Mouse (Mus musculus) CH12F3 (cell line): ENCODE data around the gene Frmpd2.
"Not testable (repeated sequence)": the region's sequence is repeated elsewhere in the genome, so short reads cannot be mapped to it uniquely, and the experiment has no call there.

ENCODE experiments used
- in situ Hi-C: fragments of 300-500 bp; cut with MboI; formaldehyde crosslinking; loops from 2 replicates; pipeline ENCODE4 v1.14.3; 2020; ENCODE audit warnings: low sequenced_read_pairs

Frmpd2 gene

DNA sequence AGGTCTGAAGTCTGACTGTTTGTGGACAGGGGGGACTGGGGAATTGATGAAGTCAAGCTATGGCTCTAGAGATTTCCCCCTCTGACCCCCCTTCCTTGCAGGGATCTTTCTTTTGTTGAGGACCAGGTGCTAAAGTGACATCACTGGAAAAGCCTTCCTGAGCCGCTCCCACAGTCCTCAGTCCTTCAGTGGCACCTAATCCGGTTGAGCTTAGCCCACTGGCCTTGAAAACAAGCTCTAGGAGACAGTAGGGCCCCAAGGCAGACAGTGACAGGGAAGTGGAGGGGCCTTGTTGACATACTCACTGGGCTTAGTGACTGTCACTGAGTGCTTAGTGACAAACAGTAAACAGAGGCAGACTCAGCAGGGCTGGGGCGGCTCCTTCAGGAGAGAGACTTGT, at the start of gene Frmpd2:
Gene Frmpd2, plus strand, starts transcription at position 366 of the 400 bp plus-strand sequence.
- in situ Hi-C loops: no loop called here

DNA sequence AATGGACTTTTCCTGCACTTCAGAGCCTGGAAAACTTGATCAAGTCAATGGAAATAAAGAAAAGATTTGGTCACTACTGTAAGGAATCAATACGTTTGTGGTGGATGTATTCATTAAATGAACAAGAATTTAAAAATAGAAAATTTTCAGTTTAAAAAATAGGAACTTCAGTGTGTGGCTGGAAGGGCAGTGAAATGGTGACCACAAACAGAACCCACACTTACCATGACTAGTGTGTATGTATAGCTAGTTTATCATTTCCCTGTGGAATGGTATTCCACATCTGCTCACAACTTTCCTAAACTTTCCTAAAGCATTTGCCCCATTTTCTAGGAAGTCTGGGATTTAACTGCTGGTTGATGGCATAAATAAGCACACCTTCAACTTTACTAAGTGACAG, 48.5 kb upstream of the Frmpd2 start:
- in situ Hi-C loops: no loop called here

DNA sequence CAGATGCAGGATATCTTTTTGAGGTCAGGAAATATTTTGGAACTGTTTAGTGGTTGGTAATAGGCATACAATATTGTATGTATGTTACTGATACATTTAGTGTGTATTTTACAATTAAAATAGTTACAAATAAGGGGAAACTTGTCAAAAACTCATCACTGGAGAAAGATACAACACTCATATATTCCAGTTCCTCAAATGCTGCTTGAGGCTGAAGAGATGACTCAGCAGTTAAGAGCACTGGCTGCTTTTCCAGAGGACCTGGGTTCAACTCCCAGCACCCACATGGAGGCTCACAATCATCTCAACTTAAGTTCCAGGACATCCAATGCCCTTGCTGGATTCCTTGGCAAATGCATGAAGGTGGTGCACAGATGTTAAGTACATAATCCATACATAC, 47.4 kb upstream of the Frmpd2 start:
- in situ Hi-C loops: no loop called here

DNA sequence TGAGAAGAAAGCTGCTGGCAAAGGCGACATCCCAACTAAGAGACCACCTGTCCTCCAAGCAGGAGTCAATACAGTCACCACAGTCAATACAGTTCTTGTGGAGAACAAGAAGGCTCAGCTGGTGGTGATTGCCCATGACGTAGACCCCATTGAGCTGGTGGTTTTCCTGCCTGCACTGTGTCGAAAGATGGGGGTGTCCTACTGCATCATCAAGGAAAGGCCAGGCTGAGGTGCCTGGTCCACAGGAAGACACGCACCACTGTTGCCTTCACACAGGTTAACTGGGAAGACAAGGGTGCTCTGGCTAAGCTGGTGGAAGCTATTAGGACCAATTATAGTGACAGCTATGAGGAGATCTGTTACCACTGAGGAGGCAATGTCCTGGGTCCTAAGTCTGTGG, 39.0 kb upstream of the Frmpd2 start:
- in situ Hi-C loops: not testable (repeated sequence)

DNA sequence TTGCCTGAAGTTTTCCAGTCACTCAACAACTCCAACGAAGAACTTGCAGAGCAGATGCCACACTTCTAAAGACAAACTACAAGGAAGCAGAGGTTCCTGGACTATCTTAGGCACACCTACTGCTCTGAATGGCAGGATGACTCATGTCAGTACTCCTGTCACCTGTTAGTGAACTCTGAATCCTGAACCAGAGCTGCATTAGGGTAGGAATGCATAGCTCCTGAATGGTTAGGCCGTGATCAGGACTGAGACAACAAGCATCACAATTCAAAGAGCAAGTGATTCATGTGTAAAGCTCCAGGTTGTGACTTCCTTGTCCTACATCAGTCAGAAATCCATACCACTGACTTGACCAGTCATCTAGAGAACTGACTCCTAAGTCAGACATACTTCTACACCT, 27.7 kb upstream of the Frmpd2 start:
- in situ Hi-C loops: no loop called here

DNA sequence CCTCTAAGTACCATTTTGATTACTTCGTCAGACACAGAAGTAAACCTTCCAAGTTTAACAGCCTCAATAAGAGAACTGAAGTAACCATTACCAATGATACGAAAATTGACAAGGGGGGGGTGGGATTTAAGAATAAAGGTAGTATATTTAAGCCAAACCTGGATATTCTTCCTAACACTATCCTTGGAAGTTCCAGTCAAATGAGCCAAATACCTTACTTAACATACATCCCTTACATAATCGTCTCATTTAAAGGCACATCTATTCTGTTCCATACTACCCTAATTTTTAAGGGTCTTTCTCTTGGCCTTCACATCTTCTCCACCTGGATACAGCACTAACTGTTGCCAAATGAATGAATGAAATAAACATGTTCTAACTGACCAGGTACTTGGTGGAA, 25.5 kb upstream of the Frmpd2 start:
- in situ Hi-C loops: no loop called here

DNA sequence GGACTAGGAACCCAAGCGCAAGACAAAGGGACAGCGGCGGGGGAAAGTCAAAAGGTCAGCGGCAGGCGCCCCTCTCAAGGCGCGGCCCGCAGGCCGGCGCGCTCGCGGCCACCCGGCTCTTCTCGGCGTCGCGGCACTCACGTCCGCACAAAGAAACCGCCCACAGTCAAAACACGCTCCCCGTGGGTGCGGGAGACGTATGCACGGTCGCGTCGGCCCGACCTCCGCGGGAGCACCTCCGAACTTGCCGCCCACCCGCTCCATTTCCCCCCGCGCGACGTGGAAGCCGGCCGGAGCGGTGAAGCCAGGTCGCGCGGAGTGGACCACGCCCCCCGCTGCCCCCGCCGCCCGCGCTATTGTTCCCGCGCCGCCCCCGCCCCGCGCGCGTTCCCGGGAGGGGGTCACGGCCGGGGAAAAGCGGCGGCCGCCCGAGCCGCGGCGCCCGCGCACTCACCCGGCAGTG, 24.9 kb upstream of the Frmpd2 start:
- in situ Hi-C loops: no loop called here

DNA sequence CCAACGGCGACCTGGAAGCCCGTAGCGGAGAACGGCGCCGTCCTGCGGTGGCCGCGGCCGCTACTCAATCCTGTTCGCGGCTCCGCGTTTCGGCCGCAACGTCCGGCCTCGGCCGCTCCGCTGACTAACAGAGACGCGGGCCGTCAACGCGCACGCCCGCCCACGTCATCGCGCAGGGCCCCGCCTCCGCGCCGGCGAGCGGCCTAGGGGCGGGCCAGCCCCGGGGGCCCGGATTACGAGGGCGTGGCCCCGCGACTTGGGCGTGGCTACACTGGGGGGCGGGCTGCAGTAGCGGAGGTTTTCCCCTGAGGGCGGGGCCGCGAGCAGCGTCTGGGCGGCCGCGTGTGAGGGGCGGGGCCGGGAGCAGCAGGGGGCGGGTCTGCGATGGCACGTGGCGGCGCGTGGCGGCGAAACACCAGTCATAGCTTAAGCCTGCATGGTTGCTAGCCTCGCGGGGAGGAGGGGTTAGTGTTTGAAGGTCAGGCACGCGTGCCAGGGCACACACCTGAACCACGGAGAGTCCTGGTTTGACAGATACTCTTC, 24.4 kb upstream of the Frmpd2 start, which contains the start of gene Mapk8:
Gene Mapk8, minus strand, starts transcription at position 132 of the 543 bp plus-strand sequence.
- in situ Hi-C loops: no loop called here

DNA sequence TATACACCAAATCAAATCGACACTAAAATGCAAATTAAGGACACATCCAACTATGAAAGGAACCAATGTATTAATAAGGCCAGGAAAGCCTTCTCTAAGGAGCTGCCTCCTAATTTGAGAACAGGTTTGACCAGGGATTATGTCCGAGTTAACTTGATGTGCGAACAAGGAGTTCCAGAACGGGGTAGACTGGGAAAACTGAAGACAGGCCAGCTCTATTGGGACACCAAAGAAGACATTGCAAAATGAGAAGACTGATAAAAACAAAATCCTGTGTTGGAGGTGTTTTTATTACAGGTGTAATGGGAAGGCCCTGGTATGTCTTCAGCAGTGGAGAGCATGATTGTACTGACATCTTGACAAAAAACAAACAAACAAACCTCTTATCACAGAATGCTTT, 23.2 kb upstream of the Frmpd2 start:
- in situ Hi-C loops: no loop called here

DNA sequence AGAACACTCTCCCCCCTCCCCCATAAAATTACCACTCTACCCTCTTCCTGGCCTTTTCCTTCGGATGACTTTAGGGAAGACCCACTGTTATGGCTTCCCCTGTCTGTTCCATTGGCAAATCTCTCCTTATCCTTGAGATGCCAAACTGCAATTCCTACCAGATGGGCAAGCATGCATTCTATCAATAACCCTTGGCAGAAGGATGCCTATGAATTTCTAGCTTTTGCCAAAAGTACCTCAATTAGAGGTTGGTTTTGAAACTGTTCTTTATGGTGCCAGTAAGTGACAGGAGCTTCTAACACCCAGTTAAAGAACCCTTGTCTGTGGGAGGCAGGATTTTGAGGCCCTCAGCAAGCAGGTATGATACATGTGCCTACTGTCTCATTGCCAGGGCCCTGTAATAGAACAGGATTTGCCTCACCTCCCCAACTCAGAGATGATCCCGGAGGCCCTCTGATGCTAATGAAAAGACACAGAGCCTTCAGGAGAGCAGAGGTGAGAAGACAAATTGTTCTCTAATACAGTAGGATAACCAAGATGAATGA, 22.1 kb upstream of the Frmpd2 start:
- in situ Hi-C loops: no loop called here

DNA sequence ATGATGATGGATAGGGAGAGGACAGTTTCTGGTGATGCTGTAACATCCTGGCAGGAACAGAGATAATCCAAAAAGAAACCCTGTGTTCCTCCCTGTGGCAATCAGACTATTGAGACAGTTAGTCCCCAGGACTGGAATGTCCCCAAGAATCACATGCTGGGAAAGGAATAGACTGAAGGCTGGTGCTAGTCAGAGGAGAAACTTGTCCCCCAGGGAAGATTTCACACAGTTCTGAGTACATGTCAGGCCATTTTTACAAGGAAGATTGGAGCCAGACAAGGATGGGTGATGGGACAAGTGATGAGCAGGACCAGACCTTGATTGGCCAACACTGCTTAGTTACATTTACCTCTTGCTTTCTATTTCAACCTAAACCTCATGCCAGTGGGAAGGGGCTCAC, 21.2 kb upstream of the Frmpd2 start:
- in situ Hi-C loops: no loop called here

DNA sequence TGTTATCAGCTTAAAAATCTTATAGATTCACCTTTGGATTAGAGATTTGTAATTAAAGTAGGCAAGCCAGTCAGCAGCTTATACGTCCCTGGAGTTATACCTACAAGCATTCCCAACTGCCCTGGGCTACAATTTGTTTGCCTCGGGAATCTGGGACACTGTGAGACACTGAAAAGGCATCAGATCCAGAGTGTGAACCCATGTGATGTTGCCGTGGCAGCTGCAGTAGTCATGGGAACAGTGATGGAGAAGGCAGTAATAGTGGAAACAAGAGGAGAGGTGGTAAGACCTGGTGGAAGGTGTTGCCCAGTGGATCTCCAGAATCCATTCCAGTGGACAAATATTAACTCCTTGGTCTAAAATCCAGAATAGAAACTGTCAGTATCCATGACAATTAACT, 7.8 kb upstream of the Frmpd2 start:
- in situ Hi-C loops: no loop called here

DNA sequence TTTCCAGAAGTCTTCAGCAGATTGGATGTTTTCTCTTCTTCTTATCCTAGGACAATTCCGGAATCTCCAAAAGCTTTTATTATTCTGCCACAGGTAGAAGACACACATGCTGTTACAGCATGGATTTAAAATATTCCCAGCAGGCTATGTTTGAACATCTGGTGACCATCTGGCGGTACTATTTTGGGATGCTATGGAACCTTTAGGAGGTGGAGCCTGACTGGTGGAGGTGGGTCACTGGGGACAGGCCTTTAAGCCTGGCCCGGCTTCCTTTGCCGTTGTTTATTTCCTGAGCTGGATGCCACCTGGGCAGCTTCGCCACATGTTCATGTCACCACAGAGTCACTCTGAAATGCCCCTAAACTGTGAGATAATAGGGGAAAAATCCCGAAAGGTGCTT, 3.7 kb upstream of the Frmpd2 start:
- in situ Hi-C loops: no loop called here

DNA sequence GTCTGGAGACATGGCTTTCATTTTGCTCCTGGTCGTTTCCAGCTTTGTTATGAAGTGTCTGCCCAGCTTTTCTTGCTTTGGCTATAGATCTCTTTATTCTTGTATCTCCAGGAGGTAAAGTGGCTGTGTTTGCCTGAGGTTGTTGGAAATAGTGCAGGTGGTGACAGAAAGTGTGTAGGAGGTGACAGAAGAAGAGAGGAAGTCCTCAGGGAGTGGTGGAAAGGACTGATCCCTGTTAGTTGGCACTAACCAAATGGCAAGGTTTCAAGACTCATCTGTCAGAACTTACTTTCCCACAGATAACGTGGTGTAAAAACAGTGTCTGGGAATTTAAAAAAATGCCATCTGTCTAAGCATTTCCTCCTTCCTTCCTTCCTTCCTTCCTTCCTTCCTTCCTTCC, 3.0 kb downstream of the Frmpd2 start:
- in situ Hi-C loops: no loop called here

DNA sequence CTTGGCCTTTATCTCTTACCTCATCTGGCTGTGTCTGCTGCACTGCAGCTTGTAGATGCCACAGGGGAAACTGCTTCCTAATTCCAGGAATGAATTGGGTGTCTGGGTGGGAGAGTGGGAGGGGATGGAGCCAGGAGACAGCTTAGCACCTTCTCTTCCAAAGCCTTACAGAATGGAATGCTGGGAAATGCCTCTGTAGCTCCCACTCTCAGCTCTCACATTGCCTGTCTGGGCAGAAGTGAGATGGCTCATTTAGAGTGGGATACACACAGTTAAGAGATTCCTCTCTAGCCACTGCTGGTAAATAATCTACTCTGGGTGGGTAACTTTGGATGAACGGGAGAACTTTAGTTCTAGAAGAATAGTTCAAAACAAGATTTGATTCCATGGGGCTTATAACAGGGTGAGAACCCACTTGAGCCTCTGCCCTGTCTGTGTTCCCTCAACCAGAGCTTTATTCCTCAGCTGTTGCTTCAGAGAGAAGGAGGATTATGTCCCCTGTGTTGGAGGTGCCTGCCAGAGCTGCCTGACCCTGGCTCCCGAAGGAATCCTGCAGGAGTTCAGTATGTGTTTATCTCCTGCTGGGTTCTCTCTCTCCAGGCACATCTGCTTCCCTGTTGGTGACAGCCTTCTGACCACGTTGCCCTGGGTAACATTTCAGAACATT, 4.7 kb downstream of the Frmpd2 start:
- in situ Hi-C loops: no loop called here

DNA sequence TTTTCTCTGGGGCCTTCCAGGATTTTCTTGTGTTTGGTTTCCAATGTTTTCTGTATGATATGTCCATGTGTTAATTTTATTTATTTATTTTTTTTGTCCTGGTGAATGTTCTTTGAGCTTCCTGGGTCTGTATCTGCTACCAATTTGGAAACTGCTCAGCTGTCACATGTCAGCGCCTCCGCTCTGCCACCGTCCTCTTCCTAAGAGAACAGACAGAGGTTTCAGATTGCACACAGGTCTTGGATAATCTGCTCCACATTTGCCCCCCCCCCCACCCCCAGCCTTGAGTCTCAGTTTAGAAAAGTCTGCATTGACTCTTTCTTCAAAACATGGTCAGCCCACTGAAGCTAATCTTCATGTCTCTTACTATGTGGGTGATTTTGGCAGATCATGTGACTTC, 10.5 kb downstream of the Frmpd2 start:
- in situ Hi-C loops: no loop called here

DNA sequence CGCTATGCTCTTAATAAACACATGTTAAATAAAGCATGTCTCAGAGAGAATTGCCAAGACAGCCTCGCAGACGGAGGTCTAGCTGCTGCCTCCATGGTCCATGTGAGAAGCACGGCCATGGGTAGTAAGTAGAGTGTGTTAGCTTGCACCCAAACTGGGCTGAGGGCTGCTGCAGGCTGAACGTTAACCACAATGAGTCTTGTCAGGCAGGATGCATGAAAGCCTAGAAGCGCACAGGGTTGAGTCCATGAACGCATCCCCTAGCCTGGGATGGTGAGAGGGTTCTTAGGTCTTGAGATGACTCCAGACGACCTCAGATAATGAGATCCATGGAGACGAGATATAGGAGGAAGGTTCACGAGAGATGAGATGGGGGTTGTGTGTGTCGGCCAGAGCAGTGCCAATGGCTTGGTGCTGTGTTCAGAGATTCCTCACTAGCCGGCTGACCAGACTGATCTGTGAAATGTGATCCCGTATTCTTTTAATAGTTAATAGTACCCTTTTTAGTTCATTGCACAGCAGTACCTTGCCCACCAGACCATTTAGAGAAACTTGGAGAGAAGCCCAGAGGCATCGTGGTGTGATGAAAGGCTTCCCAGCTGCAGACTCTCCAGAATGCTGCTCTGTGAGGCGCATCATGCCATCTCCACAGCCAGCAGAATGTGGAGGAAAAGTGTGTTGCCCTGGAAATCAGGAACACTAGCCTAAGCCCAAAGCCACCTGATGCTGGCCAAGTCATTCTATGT, 16.5 kb downstream of the Frmpd2 start:
- in situ Hi-C loops: no loop called here

DNA sequence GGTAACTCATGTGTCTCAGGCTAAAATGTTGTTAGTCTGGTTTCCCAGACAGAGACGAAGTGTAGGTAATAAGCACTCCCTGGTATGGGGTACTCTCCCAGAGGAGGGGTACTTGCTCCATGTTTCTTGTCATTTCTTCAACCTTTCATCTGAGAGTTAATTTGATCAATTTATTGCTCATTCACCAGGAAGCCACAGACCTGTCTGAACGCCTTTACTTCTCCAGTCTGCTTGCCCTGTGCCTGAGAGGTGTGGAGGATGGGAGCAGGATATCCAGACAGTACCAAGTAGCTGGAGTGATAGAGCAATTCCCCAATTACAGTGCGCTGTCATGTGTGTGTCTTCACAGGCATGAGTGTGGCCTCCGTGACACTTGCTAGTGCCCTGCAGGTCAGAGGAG, 23.7 kb downstream of the Frmpd2 start:
- in situ Hi-C loops: no loop called here

DNA sequence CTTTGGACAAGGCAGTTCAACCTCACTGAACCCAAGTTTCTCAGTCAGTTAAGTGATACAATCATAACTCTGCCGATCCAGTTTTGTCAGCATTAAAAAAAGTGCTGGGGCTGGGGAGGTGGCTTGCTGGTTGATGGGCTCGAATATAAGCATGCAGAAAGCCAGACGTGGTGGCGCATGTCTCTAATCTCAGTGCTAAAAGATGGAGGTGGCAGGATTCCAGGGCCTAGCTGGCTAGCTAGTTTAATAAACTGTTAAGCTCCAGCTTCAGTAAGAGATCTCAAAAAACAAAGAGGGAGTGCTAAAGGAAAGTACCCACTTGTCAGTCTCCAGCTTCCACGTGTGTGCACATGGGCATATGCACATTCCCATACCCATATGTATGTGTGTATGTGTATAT, 25.9 kb downstream of the Frmpd2 start:
- in situ Hi-C loops: no loop called here

DNA sequence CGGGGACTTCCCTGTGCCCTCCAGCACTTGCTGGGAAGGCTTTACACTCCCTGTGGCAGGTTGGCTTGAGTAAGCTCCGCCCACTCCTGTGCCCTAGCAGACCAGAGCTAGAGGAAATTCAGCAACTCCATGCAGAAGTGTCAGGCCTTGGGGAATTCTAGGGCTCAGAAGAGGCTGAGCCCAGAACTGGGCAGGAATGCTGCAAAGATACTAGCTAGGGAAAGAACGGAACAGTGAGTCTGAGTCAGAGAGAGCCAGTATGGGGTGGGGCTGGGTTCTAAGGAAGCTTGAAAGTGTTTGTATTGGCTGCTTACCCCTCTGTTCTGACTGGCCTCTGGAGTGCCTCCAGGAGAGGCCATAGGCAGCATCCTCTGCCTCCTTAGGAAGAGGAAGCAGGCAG, 27.4 kb downstream of the Frmpd2 start:
- in situ Hi-C loops: no loop called here

DNA sequence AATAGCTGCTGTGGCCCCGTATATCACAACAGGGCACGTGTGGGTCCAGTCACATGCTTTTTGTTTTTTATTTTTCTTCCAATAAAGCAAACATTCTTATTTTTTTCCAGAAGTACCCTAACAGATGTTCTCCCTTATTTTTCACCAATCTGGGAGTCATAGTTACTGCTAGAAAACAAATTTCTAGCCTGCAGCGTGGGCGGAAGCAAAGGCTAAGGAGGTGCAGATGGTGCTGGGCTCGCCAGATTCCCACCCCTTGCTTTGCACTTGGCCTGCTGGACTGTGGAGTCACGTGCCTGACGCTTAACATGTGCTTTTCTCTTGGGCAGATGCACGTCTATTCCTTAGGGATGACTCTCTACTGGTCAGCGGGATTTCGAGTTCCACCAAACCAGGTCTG, 29.1 kb downstream of the Frmpd2 start:
- in situ Hi-C loops: no loop called here

DNA sequence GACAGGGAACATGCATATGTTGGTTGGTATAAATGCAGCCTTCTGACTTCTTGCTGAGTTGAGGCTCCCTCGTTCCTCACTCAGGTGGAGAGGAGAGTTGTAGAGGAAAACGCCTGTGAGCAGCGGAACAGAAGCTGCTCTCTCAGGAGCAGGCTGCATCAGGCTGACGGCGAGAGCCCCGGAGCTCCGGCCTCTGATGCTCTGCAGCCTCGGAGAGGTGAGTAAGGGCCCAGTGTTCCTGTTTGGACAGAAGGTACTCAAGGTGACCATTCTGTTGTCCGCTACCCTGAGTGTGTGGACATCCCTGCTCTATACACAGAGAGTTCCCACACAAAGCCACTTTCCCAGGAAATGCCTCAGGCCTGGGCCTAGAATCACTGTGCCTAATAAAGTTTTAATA, 31.8 kb downstream of the Frmpd2 start:
- in situ Hi-C loops: no loop called here
